Mouse (Mus musculus) layer of hippocampus, adult 18-20 months (tissue): ENCODE data around the gene Ptcd2. TPM values are rescaled to one million over a fixed set of nuclear protein-coding genes. Genes with fewer than 3 reads are reported as not detected.

Experiments used
- DNase-seq, 2 experiments: peaks; one replicate each; pipeline ENCODE4 v3.0.0; 2022; ENCODE audit warnings: low spot score in 2 of 2
- total RNA-seq, 2 experiments: library from RNA; stranded (reverse); gene quantifications; 2 replicates each; pipeline ENCODE4 v1.2.3; 2021

The Ptcd2 gene
- total RNA-seq, 2 experiments from 2014 or later: 28.9 to 30.1 TPM

GRCm38 (mm10) chr13:99307930-99308359 lies 36.6 kb downstream of the Ptcd2 start:
- DNase-seq: no peak

DNA sequence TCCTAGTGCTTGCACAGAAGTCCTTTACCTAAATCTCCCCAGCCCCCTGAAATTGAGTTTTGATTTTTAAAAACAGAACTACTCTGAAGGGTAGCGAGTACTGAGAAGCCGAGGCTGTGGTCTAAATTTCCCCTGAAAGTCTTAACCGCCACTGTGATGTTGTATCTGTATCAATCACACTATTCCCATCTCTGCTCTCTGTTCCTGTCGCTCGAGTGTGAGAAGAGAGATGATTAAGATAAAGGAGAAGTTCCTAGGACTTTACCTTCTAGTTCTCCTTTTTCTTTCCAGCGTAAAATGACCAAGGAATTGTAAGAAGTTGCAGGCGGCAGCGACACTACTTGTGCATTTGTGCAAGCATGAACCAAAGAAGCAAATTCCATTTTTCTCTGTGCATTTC lies 38.3 kb downstream of the Ptcd2 start:
- DNase-seq: no peak

DNA sequence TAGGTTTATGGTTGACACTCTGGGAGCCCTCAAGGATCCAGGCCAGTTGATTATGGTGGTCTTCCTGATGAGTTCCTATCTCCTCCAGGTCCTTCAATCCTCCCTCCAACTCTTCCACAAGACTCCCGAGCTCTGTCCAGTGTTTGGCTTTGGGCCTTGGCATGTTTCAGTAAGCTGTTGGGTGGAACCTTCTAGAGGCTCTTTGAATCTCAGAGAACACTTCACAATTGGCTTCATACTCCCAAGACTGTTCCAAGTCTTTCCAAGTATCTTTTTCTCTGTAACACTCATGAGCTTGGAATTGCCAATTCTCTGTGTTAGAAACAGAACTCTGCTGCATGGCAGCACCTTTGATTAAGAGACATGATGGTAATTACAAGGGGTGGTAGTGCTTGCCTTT lies 39.3 kb downstream of the Ptcd2 start:
- no peak for DNase-seq

- no peak for DNase-seq
These were observed 40.1 kb downstream of the Ptcd2 start for GRCm38 (mm10) chr13:99304365-99304764.

GRCm38 (mm10) chr13:99303846-99304245 lies 40.7 kb downstream of the Ptcd2 start:
- peak; percentile 58 to 80 for DNase-seq

- no peak for DNase-seq
These were observed 44.6 kb downstream of the Ptcd2 start for GRCm38 (mm10) chr13:99299921-99300320.

- DNase-seq: no peak
These were observed 50.3 kb downstream of the Ptcd2 start for GRCm38 (mm10) chr13:99294176-99294575.

GRCm38 (mm10) chr13:99290766-99291165 lies 53.7 kb downstream of the Ptcd2 start:
- DNase-seq: no peak

DNA sequence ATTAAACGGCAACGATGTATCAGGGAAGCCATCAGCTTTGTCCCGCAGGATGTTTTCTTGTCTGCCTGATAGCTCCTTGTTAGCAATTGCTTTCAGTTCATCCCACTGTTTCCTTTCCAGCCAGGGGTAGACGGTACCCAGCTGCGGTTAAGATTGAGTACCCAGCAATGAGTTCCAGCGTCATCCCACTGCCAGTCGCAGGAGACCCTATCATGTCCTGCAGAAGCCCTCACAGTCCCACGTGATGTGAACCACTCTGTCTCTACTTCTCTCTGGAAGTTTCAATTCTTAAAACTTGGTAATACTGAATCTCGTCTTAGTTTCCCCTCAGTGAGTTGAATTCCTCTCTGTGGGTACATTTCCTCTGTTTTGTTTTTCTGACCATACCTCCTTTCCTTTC lies 56.7 kb downstream of the Ptcd2 start:
- DNase-seq: no peak

- no peak for DNase-seq
These were observed 57.3 kb downstream of the Ptcd2 start for GRCm38 (mm10) chr13:99287207-99287606.

DNA sequence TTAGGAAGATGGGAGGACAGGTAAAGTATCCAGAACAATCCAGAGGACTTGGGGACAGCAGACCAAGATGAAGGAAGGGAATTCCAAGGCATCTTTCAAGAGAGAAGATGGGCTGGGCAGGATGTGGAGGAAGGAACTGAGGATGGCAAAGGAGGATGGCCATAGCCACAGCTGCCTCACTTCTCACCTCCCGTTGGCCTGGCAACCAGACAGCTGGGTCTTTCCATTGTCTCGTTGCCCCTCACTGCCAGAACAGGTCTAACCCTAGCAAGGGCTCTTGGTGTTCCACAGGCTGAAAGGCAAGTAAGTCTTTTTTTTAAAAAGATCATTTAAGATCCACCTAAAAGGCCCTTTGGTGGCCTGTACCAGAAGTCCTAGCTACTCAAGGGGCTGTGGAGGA lies 59.3 kb downstream of the Ptcd2 start:
- no peak for DNase-seq

GRCm38 (mm10) chr13:99284400-99285160 lies 59.9 kb downstream of the Ptcd2 start:
- DNase-seq: peak; percentile 81 to 87

- no peak for DNase-seq
These were observed 60.6 kb downstream of the Ptcd2 start for GRCm38 (mm10) chr13:99283916-99284315.

DNA sequence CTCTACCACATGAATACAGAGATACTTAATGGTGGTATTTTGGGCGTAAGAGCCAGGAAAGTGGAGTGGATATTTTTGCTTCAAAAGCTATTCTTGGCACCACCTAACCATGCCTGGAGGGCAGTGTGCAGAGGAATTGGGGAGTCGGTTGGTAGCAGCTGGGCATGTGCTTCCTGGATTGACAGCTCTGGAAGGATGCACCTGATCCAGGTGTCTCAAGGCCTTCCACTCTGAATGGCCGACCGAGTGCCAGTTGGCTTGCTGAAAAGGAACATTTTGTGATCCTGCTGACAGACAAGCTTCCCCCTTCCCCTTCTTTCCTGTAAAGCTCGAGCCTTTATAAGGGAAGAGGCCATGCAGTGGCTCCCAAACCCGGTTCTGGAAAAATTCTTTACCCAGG lies 61.5 kb downstream of the Ptcd2 start:
- no peak for DNase-seq

DNA sequence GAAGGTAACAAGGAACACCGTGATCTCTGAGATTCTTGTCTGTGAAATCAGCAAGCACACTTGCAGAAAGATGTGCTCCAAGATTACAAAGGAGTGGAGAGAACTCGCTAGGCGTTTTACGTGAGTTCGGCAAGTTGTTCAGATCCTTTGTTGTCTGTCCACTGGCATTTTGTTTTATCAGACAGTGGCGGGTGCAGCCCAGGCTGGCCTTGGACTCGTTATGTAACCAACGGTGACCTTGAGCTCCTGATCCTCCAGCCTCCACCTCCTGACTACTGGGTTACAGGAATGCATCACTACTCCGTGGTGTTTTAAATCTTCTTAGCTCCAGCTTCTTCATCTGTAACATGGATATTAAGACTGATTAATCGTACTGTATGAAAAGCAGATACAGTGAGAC lies 65.2 kb downstream of the Ptcd2 start:
- no peak for DNase-seq

- no peak for DNase-seq
These were observed 66.0 kb downstream of the Ptcd2 start for GRCm38 (mm10) chr13:99278511-99278910.

DNA sequence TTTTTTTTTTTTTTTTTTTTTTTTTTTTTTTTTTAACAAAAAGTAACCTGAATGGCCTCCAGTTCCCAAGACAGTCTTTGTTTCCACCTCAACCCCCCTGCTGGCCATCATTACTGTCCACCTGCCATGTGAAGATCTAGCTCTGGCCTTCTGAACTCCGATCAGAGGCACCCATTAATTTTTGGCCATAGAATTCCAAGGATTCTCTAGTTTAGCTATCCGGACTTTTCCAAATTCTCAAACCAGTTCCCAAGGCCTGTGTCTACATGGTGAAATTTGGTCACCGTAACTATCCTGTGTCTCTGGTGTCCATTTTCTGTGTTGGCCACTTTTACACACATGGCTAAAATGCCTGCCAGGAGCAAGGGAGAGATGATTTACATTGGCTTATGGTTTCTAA lies 67.0 kb downstream of the Ptcd2 start:
- DNase-seq: no peak

DNA sequence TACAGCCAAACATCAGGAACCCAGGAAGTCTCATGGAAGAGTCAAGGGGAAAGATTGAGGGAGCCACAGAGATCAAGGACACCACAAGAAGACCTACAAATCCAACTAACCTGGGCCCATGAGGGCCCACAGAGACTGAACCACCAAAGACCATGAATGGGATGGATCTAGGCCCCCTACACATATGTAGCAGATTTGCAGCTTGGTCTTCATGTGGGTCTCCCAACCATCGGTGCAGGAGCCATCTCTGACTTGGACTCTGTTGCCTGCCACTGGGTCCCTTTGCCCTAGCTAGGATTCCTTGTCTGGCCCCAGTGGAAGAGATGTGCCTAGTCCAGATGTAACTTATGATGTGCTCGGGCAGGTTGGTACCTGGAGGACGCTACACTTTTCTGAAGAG lies 72.5 kb downstream of the Ptcd2 start:
- no peak for DNase-seq

Other genes with a start within 250 kb of the Ptcd2 start
- 1 to 10 TPM; 3.6 to 3.8 TPM for gene Zfp366, start 159.9 kb downstream of the Ptcd2 start, total RNA-seq
- gene Mrps27, start 81 bp upstream of the Ptcd2 start, total RNA-seq: 10 to 100 TPM; 26.5 to 29.9 TPM
- 100 to 1,000 TPM; 658 to 669 TPM for gene Map1b, start 171.8 kb upstream of the Ptcd2 start, total RNA-seq